Mouse (Mus musculus) MEL (cell line): ENCODE measurements around the gene Cops7a.

Source experiments
- CTCF ChIP-seq, 3 experiments: IDR thresholded peaks in 2 of 3; conservative IDR thresholded peaks in 1 of 3; 2 replicates each; pipeline ENCODE4 v1.5.1; 2011 to 2012; ENCODE audit warnings: low read length in 3 of 3, low read depth in 2 of 3, mild to moderate bottlenecking in 2 of 3, improper control_type of control experiment in 1 of 3, inconsistent platforms in 1 of 3, mixed read lengths in 1 of 3, moderate library complexity in 1 of 3; ENCODE audit not compliant: control insufficient read depth in 1 of 3, insufficient read depth in 1 of 3, poor library complexity in 1 of 3, severe bottlenecking in 1 of 3
- RCOR1 ChIP-seq: IDR thresholded peaks from 2 replicates; pipeline ENCODE4 v1.6.1; 2012; ENCODE audit warnings: low read depth, mild to moderate bottlenecking, inconsistent platforms, low read length, improper control_type of control experiment
- ZKSCAN1 ChIP-seq: IDR thresholded peaks from 2 replicates; pipeline ENCODE4 v1.6.1; 2012; ENCODE audit warnings: low read depth, mild to moderate bottlenecking, inconsistent platforms, low read length, improper control_type of control experiment, moderate library complexity

DNA sequence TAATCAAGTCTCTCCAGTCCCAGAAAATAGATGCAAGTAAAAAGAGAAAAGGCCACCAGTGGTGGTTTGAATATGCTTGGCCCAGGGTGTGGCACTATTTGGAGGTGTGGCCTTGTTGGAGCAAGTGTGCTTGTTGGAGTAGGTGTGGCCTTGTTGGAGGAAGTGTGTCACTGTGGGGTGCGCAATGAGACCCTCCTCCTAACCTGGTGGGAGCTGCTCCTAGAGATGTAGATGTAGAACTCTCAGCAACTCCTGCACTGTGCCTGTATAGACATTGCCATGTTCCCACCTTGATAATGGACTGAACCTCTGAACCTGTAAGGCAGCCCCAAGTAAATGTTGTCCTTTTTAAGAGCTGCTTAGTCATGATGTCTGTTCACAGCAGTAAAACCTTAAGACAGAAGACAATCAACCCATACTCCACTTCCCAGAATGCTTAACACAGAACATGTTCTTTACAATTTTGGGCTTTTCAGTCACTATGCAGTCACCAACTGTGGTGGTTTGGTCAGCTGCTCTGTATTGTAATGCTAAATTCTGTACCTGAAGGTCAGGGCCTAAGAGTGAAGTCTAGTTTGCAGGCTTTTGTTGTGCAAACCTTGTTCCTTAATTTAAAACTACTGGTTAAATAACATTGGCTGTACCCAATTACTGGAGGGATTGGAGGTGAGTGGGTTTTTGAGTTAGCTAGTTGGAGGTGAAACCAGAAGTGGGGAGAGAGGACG lies 11.2 kb downstream of the Cops7a start:
- no peak for TF ChIP-seq ZKSCAN1
- TF ChIP-seq CTCF (IDR thresholded peaks at IDR 0.05 in 2 of 3, conservative IDR thresholded peaks at IDR 0.05 in 1 of 3; ENCODE audit: control insufficient read depth in 1 of 3, insufficient read depth in 1 of 3, low read depth in 2 of 3, low read length in 3 of 3, poor library complexity in 1 of 3, severe bottlenecking in 1 of 3): no peak
- TF ChIP-seq RCOR1: no peak
